Mouse (Mus musculus) kidney, adult 2 months (tissue): ENCODE measurements around the gene Rps28.

ENCODE experiments used
- CTCF ChIP-seq: fragments of 200-500 bp; conservative IDR thresholded peaks from 2 replicates; pipeline ENCODE4 v1.5.1; 2011; ENCODE audit warnings: low read depth, mild to moderate bottlenecking, control low read depth, low read length, moderate library complexity, mixed read lengths; ENCODE audit not compliant: insufficient read depth, insufficient read length
- POLR2A ChIP-seq: fragments of 200-500 bp; IDR thresholded peaks from one replicate; pipeline ENCODE4 v1.6.1; 2011; ENCODE audit warnings: low read depth, low read length, control low read depth

GRCm38 (mm10) chr17:33822436-33822959, 1.9 kb downstream of the Rps28 start:
- TF ChIP-seq POLR2A (no peak), CTCF (no peak)
